Mouse (Mus musculus): ENCODE data around the gene Crnkl1. TPM values are rescaled to one million over a fixed set of nuclear protein-coding genes. Genes with fewer than 3 reads are reported as not detected.
"Not testable (repeated sequence)": the region's sequence is repeated elsewhere in the genome, so short reads cannot be mapped to it uniquely, and the experiment has no call there.

Gene Crnkl1
- polyA plus RNA-seq, 1 experiment, result 35.8 TPM

GRCm38 (mm10) chr2:145905156-145905555 is 29.7 kb downstream of the Crnkl1 start:
- no peak for TF ChIP-seq CTCF (IDR thresholded peaks at IDR 0.05; ENCODE audit: low read depth, low read length)
- TF ChIP-seq POLR2A (IDR thresholded peaks at IDR 0.05; ENCODE audit: insufficient read depth, low read length), result no peak
- TF ChIP-seq EP300 (IDR thresholded peaks at IDR 0.05; ENCODE audit: insufficient read depth, low read depth, low read length), result no peak
- peak overlapping the region; percentile 17 for H3K4me3 ChIP-seq (ENCODE audit: low read depth, low read length)
- H3K9me3 ChIP-seq (replicated peaks; ENCODE audit: control insufficient read depth, insufficient read depth, low read length, poor library complexity, severe bottlenecking), result no peaks in the 10 kb centered on the region
- H3K9ac ChIP-seq (ENCODE audit: low read depth, poor library complexity, severe bottlenecking), result peak overlapping the region; percentile 9; the same call in 1 of the 2 replicates
- peaks cover 37% of the 10 kb centered on the region for H3K36me3 ChIP-seq (ENCODE audit: control insufficient read depth, insufficient read depth, low read length, poor library complexity, severe bottlenecking)
- peak overlapping the region; percentile 57 for H3K27ac ChIP-seq (ENCODE audit: insufficient read depth, low read length)
- no peaks in the 10 kb centered on the region for H3K4me1 ChIP-seq (ENCODE audit: control insufficient read depth, insufficient read depth, low read length)
- no peaks in the 10 kb centered on the region for H3K27me3 ChIP-seq (ENCODE audit: control insufficient read depth, insufficient read depth, low read length, poor library complexity, severe bottlenecking)

- Histone ChIP-seq H3K4me1 (ENCODE audit: control insufficient read depth, insufficient read depth, low read length) (no peaks in the 10 kb centered on the region), H3K4me3 (ENCODE audit: low read depth, low read length) (peak overlapping the region; percentile 90), H3K27ac (ENCODE audit: insufficient read depth, low read length) (no peak overlapping the region), H3K27me3 (ENCODE audit: control insufficient read depth, insufficient read depth, low read length, poor library complexity, severe bottlenecking) (no peaks in the 10 kb centered on the region), H3K9ac (ENCODE audit: low read depth, poor library complexity, severe bottlenecking) (peak overlapping the region; percentile 93), H3K9me3 (replicated peaks; ENCODE audit: control insufficient read depth, insufficient read depth, low read length, poor library complexity, severe bottlenecking) (no peaks in the 10 kb centered on the region), H3K36me3 (ENCODE audit: control insufficient read depth, insufficient read depth, low read length, poor library complexity, severe bottlenecking) (peaks cover 28% of the 10 kb centered on the region)
- no peak for TF ChIP-seq POLR2A (IDR thresholded peaks at IDR 0.05; ENCODE audit: insufficient read depth, low read length)
- no peak for TF ChIP-seq EP300 (IDR thresholded peaks at IDR 0.05; ENCODE audit: insufficient read depth, low read depth, low read length)
- no peak for TF ChIP-seq CTCF (IDR thresholded peaks at IDR 0.05; ENCODE audit: low read depth, low read length)
Observed at GRCm38 (mm10) chr2:145903983-145904616, 30.7 kb downstream of the Crnkl1 start.

GRCm38 (mm10) chr2:145903061-145903901 is 31.5 kb downstream of the Crnkl1 start:
- TF ChIP-seq EP300 (IDR thresholded peaks at IDR 0.05; ENCODE audit: insufficient read depth, low read depth, low read length), result no peak
- peak; percentile 39 for TF ChIP-seq CTCF (IDR thresholded peaks at IDR 0.05; ENCODE audit: low read depth, low read length)
- Histone ChIP-seq H3K27me3 (ENCODE audit: control insufficient read depth, insufficient read depth, low read length, poor library complexity, severe bottlenecking) (no peaks in the 10 kb centered on the region), H3K4me3 (ENCODE audit: low read depth, low read length) (peak overlapping the region; percentile 83), H3K9ac (ENCODE audit: low read depth, poor library complexity, severe bottlenecking) (peak overlapping the region; percentile 93), H3K9me3 (replicated peaks; ENCODE audit: control insufficient read depth, insufficient read depth, low read length, poor library complexity, severe bottlenecking) (no peaks in the 10 kb centered on the region), H3K27ac (ENCODE audit: insufficient read depth, low read length) (peak overlapping the region; percentile 20), H3K36me3 (ENCODE audit: control insufficient read depth, insufficient read depth, low read length, poor library complexity, severe bottlenecking) (peaks cover 21% of the 10 kb centered on the region), H3K4me1 (ENCODE audit: control insufficient read depth, insufficient read depth, low read length) (no peaks in the 10 kb centered on the region)

GRCm38 (mm10) chr2:145901861-145902260 is 33.0 kb downstream of the Crnkl1 start, which contains the start of gene Naa20:
Gene Naa20, plus strand, starts transcription at chr2:145902099.
- Histone ChIP-seq H3K27ac (ENCODE audit: insufficient read depth, low read length) (no peak within 1 kb of the TSS; the same call in 1 of the 2 replicates), H3K9ac (ENCODE audit: low read depth, poor library complexity, severe bottlenecking) (no peak within 1 kb of the TSS), H3K27me3 (ENCODE audit: control insufficient read depth, insufficient read depth, low read length, poor library complexity, severe bottlenecking) (no peaks in the 10 kb centered on the region), H3K9me3 (replicated peaks; ENCODE audit: control insufficient read depth, insufficient read depth, low read length, poor library complexity, severe bottlenecking) (no peaks in the 10 kb centered on the region), H3K36me3 (ENCODE audit: control insufficient read depth, insufficient read depth, low read length, poor library complexity, severe bottlenecking) (peaks cover 7% of the 10 kb centered on the region), H3K4me3 (ENCODE audit: low read depth, low read length) (no peak within 1 kb of the TSS), H3K4me1 (ENCODE audit: control insufficient read depth, insufficient read depth, low read length) (no peaks in the 10 kb centered on the region)
- TF ChIP-seq EP300 (IDR thresholded peaks at IDR 0.05; ENCODE audit: insufficient read depth, low read depth, low read length), result no peak

GRCm38 (mm10) chr2:145900318-145900717 is 34.5 kb downstream of the Crnkl1 start:
- not testable (repeated sequence) for H3K27me3 ChIP-seq (ENCODE audit: control insufficient read depth, insufficient read depth, low read length, poor library complexity, severe bottlenecking); H3K4me1 ChIP-seq (ENCODE audit: control insufficient read depth, insufficient read depth, low read length); H3K9me3 ChIP-seq (replicated peaks; ENCODE audit: control insufficient read depth, insufficient read depth, low read length, poor library complexity, severe bottlenecking); H3K36me3 ChIP-seq (ENCODE audit: control insufficient read depth, insufficient read depth, low read length, poor library complexity, severe bottlenecking)
- Histone ChIP-seq H3K4me3 (ENCODE audit: low read depth, low read length) (peak overlapping the region; percentile 6; the same call in 1 of the 2 replicates), H3K27ac (ENCODE audit: insufficient read depth, low read length) (peak overlapping the region; percentile 67), H3K9ac (ENCODE audit: low read depth, poor library complexity, severe bottlenecking) (peak overlapping the region; percentile 21)

GRCm38 (mm10) chr2:145898106-145898505 is 36.7 kb downstream of the Crnkl1 start:
- Histone ChIP-seq H3K9ac (ENCODE audit: low read depth, poor library complexity, severe bottlenecking) (no peak overlapping the region), H3K9me3 (replicated peaks; ENCODE audit: control insufficient read depth, insufficient read depth, low read length, poor library complexity, severe bottlenecking) (no peaks in the 10 kb centered on the region), H3K36me3 (ENCODE audit: control insufficient read depth, insufficient read depth, low read length, poor library complexity, severe bottlenecking) (no peaks in the 10 kb centered on the region), H3K4me1 (ENCODE audit: control insufficient read depth, insufficient read depth, low read length) (no peaks in the 10 kb centered on the region), H3K27ac (ENCODE audit: insufficient read depth, low read length) (no peak overlapping the region), H3K4me3 (ENCODE audit: low read depth, low read length) (no peak overlapping the region), H3K27me3 (ENCODE audit: control insufficient read depth, insufficient read depth, low read length, poor library complexity, severe bottlenecking) (no peaks in the 10 kb centered on the region)
- TF ChIP-seq CTCF (IDR thresholded peaks at IDR 0.05; ENCODE audit: low read depth, low read length), result no peak
- TF ChIP-seq POLR2A (IDR thresholded peaks at IDR 0.05; ENCODE audit: insufficient read depth, low read length), result no peak
- TF ChIP-seq EP300 (IDR thresholded peaks at IDR 0.05; ENCODE audit: insufficient read depth, low read depth, low read length), result no peak

All from ES-Bruce4 (cell line).